Mouse (Mus musculus): ENCODE data around the gene Nfasc.

Nfasc gene

GRCm38 (mm10) chr1:132541824-132542599, 199.6 kb downstream of the Nfasc start:
- DNase-seq (ENCODE audit: low read depth, low spot score), result no peak

GRCm38 (mm10) chr1:132541171-132541823, 200.3 kb downstream of the Nfasc start:
- peak; percentile 65 for DNase-seq (ENCODE audit: low read depth, low spot score)

GRCm38 (mm10) chr1:132540701-132541100, 200.9 kb downstream of the Nfasc start:
- DNase-seq (ENCODE audit: low read depth, low spot score), result no peak

GRCm38 (mm10) chr1:132537736-132538135, 203.9 kb downstream of the Nfasc start:
- DNase-seq (ENCODE audit: low read depth, low spot score), result no peak

- no peak for DNase-seq (ENCODE audit: low read depth, low spot score)
Observed at GRCm38 (mm10) chr1:132536416-132536815, 205.2 kb downstream of the Nfasc start.

- DNase-seq (ENCODE audit: low read depth, low spot score), result no peak
Observed at GRCm38 (mm10) chr1:132535541-132535940, 206.1 kb downstream of the Nfasc start.

DNA sequence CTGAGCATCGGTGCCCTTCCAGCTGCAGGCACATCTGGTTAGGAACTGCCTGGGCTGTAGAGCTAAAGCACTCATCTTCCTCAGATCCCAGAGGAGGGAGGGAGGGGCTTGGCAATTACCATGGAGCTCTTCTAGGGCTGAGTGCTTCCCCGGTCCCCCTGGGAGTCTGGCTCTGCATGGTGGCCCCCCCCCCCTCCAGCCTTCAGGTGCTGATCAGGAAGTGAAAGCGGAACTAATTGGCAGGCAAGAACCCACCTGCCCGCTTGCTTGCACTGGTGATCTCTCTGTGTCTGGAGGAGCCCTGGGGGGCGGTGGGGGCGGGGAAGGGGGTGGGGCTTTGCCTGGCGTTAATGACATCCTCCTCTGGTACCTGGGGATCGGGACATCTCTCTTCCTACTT, 207.8 kb downstream of the Nfasc start:
- DNase-seq (ENCODE audit: low read depth, low spot score), result no peak

DNA sequence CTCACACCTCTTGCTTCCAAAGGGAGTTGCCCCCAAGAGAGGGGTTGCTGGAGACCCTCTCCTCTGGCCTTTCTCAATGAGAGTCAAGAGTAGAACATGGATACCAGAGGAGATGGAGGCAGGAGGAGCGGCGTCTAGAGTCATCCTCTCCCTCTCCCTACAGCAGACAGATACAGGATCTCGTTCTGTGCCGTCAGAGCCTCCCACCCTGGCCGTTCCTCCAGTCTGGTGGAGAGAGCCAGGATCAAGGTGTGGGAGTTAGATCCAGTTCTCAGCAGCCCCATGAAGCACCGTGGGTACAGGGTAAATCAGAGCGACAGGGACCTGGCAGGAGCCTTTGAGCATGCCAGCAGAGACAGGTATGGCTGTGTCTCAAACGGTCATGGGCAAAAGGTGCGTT, 209.1 kb downstream of the Nfasc start:
- no peak for DNase-seq (ENCODE audit: low read depth, low spot score)

DNA sequence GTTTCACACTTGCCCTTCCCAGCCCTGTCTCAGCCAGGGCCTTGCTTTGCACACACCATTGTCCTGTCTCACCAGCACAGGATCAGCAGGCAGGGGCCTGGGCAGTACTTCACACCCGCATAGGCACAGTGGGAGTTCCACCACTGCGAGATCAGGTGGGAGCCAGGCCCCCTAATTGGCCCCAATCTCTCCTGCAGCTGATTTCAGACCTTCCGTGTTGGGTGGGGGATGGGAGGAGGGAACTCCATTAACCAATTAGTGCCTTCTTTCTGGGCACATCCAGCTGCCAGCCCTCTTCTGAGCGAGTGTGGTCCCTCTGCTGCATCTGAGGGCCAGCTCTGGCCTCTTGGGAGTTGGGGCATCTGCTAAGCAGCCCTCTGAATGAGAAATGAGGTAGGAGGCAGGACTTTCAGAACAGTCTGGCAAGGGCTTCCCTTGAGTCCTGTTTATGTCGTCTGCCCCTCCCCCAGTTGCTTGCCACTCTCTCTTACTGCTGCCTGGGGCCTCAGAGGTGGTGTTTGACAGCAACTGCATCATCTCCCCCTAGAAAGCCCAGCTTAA, 210.9 kb downstream of the Nfasc start:
- DNase-seq (ENCODE audit: low read depth, low spot score), result no peak

DNA sequence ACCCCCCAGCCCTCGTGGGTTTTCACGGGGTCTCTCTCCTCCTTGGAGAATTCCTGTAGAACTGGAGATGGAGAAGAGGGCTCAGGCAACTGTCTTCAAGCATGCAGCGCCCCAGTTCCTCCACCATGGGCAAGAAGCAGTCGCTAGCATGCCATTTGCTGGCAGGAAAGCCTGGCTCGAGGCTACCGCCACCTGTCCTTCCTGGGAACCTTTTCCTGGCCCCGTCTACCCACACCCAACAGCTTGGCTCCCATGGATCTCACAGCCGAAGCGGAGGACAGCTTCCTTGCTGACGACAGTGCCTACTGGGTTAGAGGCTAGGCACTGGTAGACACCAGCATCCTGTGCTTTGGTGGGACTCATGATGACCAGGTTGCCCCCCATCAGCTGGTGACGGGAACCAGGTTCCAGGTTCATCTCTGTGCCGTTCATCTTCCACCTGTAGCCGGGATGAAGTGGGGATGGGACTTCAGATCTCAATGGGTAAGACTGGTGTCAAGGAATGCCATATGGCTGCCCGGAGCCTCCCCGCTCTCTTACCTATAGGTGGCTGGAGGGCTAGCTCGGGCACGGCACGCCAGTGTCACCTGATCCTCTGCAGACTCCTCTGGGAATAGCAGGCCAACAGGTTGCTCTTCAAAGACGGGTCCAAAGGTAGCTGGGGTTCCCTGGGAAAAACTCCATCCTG, 212.8 kb downstream of the Nfasc start:
- DNase-seq (ENCODE audit: low read depth, low spot score), result no peak

DNA sequence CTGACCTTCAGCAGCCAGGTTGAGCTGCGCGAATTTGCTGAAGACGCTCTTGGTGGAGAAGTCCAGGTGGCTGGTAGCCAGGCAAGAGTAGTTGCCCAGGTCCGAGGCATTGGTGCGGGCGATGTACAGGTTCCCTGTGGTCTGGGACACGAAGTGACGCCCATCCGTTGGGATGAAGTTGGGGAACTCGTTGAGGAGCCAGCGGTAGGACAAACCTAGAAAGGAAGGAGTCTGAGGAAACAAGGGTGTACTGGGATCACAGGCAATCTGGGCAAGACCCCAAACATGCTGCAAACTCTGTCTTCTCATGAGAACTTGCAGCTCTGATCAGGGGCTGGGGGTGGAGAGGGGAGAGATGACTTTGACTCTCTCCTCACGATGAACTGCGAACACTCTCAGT, 213.5 kb downstream of the Nfasc start:
- DNase-seq (ENCODE audit: low read depth, low spot score), result no peak

GRCm38 (mm10) chr1:132525832-132526231, 215.8 kb downstream of the Nfasc start:
- no peak for DNase-seq (ENCODE audit: low read depth, low spot score)

GRCm38 (mm10) chr1:132523920-132524319, 217.7 kb downstream of the Nfasc start:
- no peak for DNase-seq (ENCODE audit: low read depth, low spot score)

GRCm38 (mm10) chr1:132523048-132523447, 218.5 kb downstream of the Nfasc start:
- no peak for DNase-seq (ENCODE audit: low read depth, low spot score)

GRCm38 (mm10) chr1:132520764-132521163, 220.8 kb downstream of the Nfasc start:
- DNase-seq (ENCODE audit: low read depth, low spot score), result no peak

DNA sequence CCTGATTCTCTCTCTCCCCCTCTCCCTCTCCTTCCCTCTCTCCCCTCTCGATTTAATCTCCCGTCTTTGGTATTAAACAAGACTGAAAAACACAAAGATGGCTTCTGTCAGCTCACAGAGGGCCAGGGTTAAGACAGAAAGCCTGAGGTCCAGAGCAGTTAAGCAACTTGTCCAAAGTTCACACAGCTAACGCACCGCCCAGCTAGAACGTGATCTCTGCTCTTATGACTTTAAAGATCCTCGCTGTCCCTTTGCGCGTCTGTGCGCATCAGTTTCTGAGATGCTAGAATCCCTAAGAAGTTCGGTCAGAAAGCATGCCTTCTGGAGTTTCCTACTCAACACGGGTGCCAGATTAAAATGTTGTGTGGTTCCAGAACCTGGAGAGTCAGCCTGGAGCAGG, 221.9 kb downstream of the Nfasc start:
- no peak for DNase-seq (ENCODE audit: low read depth, low spot score)

GRCm38 (mm10) chr1:132518621-132519020, 223.0 kb downstream of the Nfasc start:
- no peak for DNase-seq (ENCODE audit: low read depth, low spot score)

- DNase-seq (ENCODE audit: low read depth, low spot score), result no peak
Observed at GRCm38 (mm10) chr1:132516776-132517175, 224.8 kb downstream of the Nfasc start.

DNA sequence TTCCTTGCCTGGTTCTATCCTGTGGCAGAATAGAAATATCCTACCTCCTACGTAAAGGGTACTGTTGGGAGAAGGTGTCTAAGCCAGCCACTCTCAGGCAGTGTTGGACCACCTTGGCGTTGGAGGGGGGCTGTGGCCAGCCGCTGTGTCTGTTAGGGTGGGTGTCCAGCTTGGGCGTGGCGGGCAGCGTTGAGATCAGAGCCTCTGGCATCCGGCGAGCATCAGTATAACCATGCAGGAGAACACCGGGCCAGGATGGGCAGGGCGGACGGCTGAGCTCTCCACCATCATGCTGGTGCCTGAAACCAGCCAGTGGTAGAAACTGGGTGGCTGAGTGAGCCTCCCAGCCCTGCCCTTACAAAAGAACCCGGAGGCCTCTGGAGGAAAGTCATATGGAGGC, 226.3 kb downstream of the Nfasc start:
- DNase-seq (ENCODE audit: low read depth, low spot score), result no peak
